Mouse (Mus musculus): Measurements from ENCODE around the gene Nudt19.
A peak's percentile ranks its signal among the peaks of the same experiment; 100 is the strongest.
"Not testable (repeated sequence)": the region's sequence is repeated elsewhere in the genome, so short reads cannot be mapped to it uniquely, and the experiment has no call there.

Nudt19 gene

GRCm38 (mm10) chr7:35565965-35566364 lies 9.9 kb upstream of the Nudt19 start:
- not testable (repeated sequence) for DNase-seq (ENCODE audit: low read depth in 2 of 2, low spot score in 2 of 2)

- DNase-seq (ENCODE audit: low read depth in 2 of 2, low spot score in 2 of 2): not testable (repeated sequence)
These were observed 8.8 kb upstream of the Nudt19 start for GRCm38 (mm10) chr7:35564872-35565271.

- DNase-seq (ENCODE audit: low read depth in 2 of 2, low spot score in 2 of 2): no peak
These were observed 8.2 kb upstream of the Nudt19 start for GRCm38 (mm10) chr7:35564067-35564865.

- DNase-seq (ENCODE audit: low read depth in 2 of 2, low spot score in 2 of 2): no peak
These were observed 7.0 kb upstream of the Nudt19 start for GRCm38 (mm10) chr7:35563071-35563470.

GRCm38 (mm10) chr7:35559838-35560237 lies 3.7 kb upstream of the Nudt19 start:
- DNase-seq (ENCODE audit: low read depth in 2 of 2, low spot score in 2 of 2): no peak

- DNase-seq (ENCODE audit: low read depth in 2 of 2, low spot score in 2 of 2): no peak
These were observed 2.6 kb upstream of the Nudt19 start for GRCm38 (mm10) chr7:35558681-35559080.

- DNase-seq (ENCODE audit: low read depth in 2 of 2, low spot score in 2 of 2): no peak
These were observed 1.5 kb upstream of the Nudt19 start for GRCm38 (mm10) chr7:35557577-35557976.

GRCm38 (mm10) chr7:35556905-35557304 lies 801 bp upstream of the Nudt19 start:
- DNase-seq (ENCODE audit: low read depth in 2 of 2, low spot score in 2 of 2): no peak

- DNase-seq (ENCODE audit: low read depth in 2 of 2, low spot score in 2 of 2): peak; percentile 77 to 81
These were observed 590 bp downstream of the Nudt19 start for GRCm38 (mm10) chr7:35555224-35556204.

- peak in 1 of 2 experiments; percentile 33 for DNase-seq (ENCODE audit: low read depth in 2 of 2, low spot score in 2 of 2)
These were observed 1.4 kb downstream of the Nudt19 start for GRCm38 (mm10) chr7:35554605-35555175.

GRCm38 (mm10) chr7:35553751-35554604 lies 2.1 kb downstream of the Nudt19 start:
- DNase-seq (ENCODE audit: low read depth in 2 of 2, low spot score in 2 of 2): peak in 1 of 2 experiments; percentile 26

GRCm38 (mm10) chr7:35545881-35546280 lies 10.2 kb downstream of the Nudt19 start:
- DNase-seq (ENCODE audit: low read depth in 2 of 2, low spot score in 2 of 2): peak; percentile 48 to 69

- no peak for DNase-seq (ENCODE audit: low read depth in 2 of 2, low spot score in 2 of 2)
These were observed 18.5 kb downstream of the Nudt19 start, which contains the start of gene Tdrd12 for GRCm38 (mm10) chr7:35537562-35537961. Gene Tdrd12 (minus strand): TSS chr7:35537745.

- no peak for DNase-seq (ENCODE audit: low read depth in 2 of 2, low spot score in 2 of 2)
These were observed 20.2 kb downstream of the Nudt19 start for GRCm38 (mm10) chr7:35535750-35536512.

- DNase-seq (ENCODE audit: low read depth in 2 of 2, low spot score in 2 of 2): not testable (repeated sequence)
These were observed 25.6 kb downstream of the Nudt19 start for GRCm38 (mm10) chr7:35530544-35530943.

GRCm38 (mm10) chr7:35530026-35530425 lies 26.1 kb downstream of the Nudt19 start:
- no peak for DNase-seq (ENCODE audit: low read depth in 2 of 2, low spot score in 2 of 2)

GRCm38 (mm10) chr7:35526795-35527194 lies 29.3 kb downstream of the Nudt19 start:
- DNase-seq (ENCODE audit: low read depth in 2 of 2, low spot score in 2 of 2): no peak

- no peak for DNase-seq (ENCODE audit: low read depth in 2 of 2, low spot score in 2 of 2)
These were observed 54.1 kb downstream of the Nudt19 start for GRCm38 (mm10) chr7:35501995-35502394.

GRCm38 (mm10) chr7:35497516-35497915 lies 58.6 kb downstream of the Nudt19 start:
- DNase-seq (ENCODE audit: low read depth in 2 of 2, low spot score in 2 of 2): no peak

Measured in CD8-positive naive resting alpha-beta T cell, adult 2 months (primary cell).